Mouse (Mus musculus) thymus, adult 2 months (tissue): Measurements from ENCODE around the gene Pank1.

Source experiments
- CTCF ChIP-seq: fragments of 200-500 bp; IDR thresholded peaks from 2 replicates; pipeline ENCODE4 v1.5.1; 2012; ENCODE audit warnings: mild to moderate bottlenecking, control low read depth, low read length, moderate library complexity, borderline replicate concordance; ENCODE audit not compliant: control insufficient read depth, poor library complexity, insufficient read depth; ENCODE audit errors: extremely low read depth
- POLR2A ChIP-seq: fragments of 200-500 bp; IDR thresholded peaks from 2 replicates; pipeline ENCODE4 v1.6.1; 2012; ENCODE audit warnings: mild to moderate bottlenecking, low read length, control low read depth, moderate library complexity; ENCODE audit not compliant: control insufficient read depth, poor library complexity, insufficient read depth; ENCODE audit errors: extremely low read depth

- TF ChIP-seq POLR2A (no peak), CTCF (no peak)
These were observed 65.7 kb downstream of the Pank1 start for GRCm38 (mm10) chr19:34813533-34813932.
